Mouse (Mus musculus): ENCODE measurements at regions not wholly inside any gene's neighbourhood (a gene's known extent, or its start where the extent isn't known, plus 50 kb on each side); places are given as distances from the start of the nearest gene placed in this dataset.

GRCm38 (mm10) chr9:49873550-49873949 lies 74.8 kb upstream of the Ncam1 start:
- DNase-seq (ENCODE audit: low read depth, low spot score), result peak; percentile 69

- DNase-seq (ENCODE audit: low read depth, low spot score), result no peak
Measured at GRCm38 (mm10) chr9:49851522-49851921, 52.8 kb upstream of the Ncam1 start.

GRCm38 (mm10) chr9:49849442-49849841 lies 50.7 kb upstream of the Ncam1 start:
- DNase-seq (ENCODE audit: low read depth, low spot score), result no peak

GRCm38 (mm10) chr9:49848943-49849342 lies 50.2 kb upstream of the Ncam1 start:
- no peak for DNase-seq (ENCODE audit: low read depth, low spot score)
